Comparison of ENCODE assay signal across 8 mouse cellular contexts in the genomic region with DNA sequence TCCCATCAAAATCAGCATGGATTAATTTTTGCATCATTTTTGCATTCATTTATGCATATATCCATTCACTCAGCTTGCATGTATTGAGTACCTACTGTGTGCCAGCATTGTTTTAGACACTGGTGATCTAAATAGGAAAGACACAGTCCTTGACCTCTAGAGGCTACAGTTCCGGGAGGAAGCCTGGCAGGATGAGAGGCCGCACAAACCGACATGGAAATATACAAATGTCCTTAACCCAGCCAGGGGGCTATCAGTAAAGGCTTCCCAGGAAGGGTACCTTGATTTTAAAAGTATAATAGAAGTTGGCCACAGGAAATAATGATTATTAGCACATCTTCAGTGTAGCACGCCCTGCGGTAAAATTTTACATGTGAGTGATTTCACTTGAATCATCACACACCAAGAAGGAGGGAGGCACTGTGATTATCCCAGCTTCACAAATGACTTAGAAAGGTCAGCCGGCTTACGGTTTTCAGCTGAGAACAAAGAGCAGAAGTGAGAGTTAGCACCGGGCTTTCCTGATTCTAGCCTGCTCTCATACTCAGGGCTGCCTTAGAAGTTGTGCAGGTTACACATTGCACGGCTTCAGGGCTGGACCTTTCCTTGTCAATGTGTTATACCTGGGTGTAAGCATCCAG. TPM values are rescaled to one million over a fixed set of nuclear protein-coding genes. Genes with fewer than 3 reads are reported as not detected.
A peak's percentile ranks its signal among the peaks of the same experiment; 100 is the strongest.
DNase-seq lines count a peak whose midpoint lies in the region; ATAC-seq lines count a peak whose summit lies in the region.

No protein-coding gene starts in this region.

- H3K4me1 ChIP-seq in liver, embryonic 11.5 days (replicated peaks; ENCODE audit: control insufficient read depth, insufficient read depth, low read length) = peaks cover 16% of the 10 kb centered on the region
- H3K4me1 ChIP-seq in hindbrain, embryonic 11.5 days (replicated peaks; ENCODE audit: control insufficient read depth, insufficient read depth, low read length) = peaks cover 6% of the 10 kb centered on the region

- 55% methylated on average over 9 of the region's 9 CpGs for WGBS in liver, embryonic 11.5 days
- WGBS in hindbrain, embryonic 11.5 days = 43% methylated on average over 9 of the region's 9 CpGs

- no peak for DNase-seq in liver, embryonic 11.5 days (ENCODE audit: low spot score)
- no peak for DNase-seq in liver
- DNase-seq in embryo, embryonic 9.5 days (ENCODE audit: extremely low spot score) = peak; percentile 37
- DNase-seq in hindbrain, embryonic 11.5 days (ENCODE audit: low spot score) = peak; percentile 35
- no peak for DNase-seq in right cerebral cortex, postnatal 14 days
- no peak for DNase-seq in frontal cortex, postnatal 36 days (ENCODE audit: low spot score in 2 of 2)
- DNase-seq in frontal cortex, postnatal 25 days (ENCODE audit: low spot score in 2 of 2) = no peak

- ATAC-seq in liver, embryonic 11.5 days (replicated peaks; ENCODE audit: low FRiP score) = no peak
- no peak for ATAC-seq in hindbrain, embryonic 11.5 days (ENCODE audit: low FRiP score)
- 0 out of 2 replicates have a peak, but pooled peaks have one; percentile 24 for ATAC-seq in monocyte, adult 5-6 weeks (replicated peaks; ENCODE audit: insufficient number of reproducible peaks, low FRiP score, low TSS enrichment, poor library complexity, severe bottlenecking)

- no peaks in the 10 kb centered on the region for H3K27me3 ChIP-seq in liver, embryonic 11.5 days (replicated peaks; ENCODE audit: control insufficient read depth, insufficient read depth, low read length)
- no peaks in the 10 kb centered on the region for H3K27me3 ChIP-seq in hindbrain, embryonic 11.5 days (ENCODE audit: control insufficient read depth, insufficient read depth, low read length)

- H3K9ac ChIP-seq in liver, embryonic 11.5 days (ENCODE audit: low read depth, low read length) = no peak overlapping the region
- H3K9ac ChIP-seq in hindbrain, embryonic 11.5 days (ENCODE audit: low read depth, low read length) = no peak overlapping the region; the same call in 1 of the 2 replicates

- no peak overlapping the region for H3K4me2 ChIP-seq in liver, embryonic 11.5 days
- H3K4me2 ChIP-seq in hindbrain, embryonic 11.5 days (replicated peaks; ENCODE audit: low read depth, low read length) = no peak overlapping the region

- no peaks in the 10 kb centered on the region for H3K9me3 ChIP-seq in liver, embryonic 11.5 days (ENCODE audit: control insufficient read depth, low read length)
- H3K9me3 ChIP-seq in hindbrain, embryonic 11.5 days (ENCODE audit: control insufficient read depth, low read length) = no peaks in the 10 kb centered on the region

- H3K4me3 ChIP-seq in liver, embryonic 11.5 days (ENCODE audit: low read depth, low read length) = no peak overlapping the region
- H3K4me3 ChIP-seq in hindbrain, embryonic 11.5 days (ENCODE audit: low read depth, low read length) = no peak overlapping the region

- H3K36me3 ChIP-seq in liver, embryonic 11.5 days (ENCODE audit: control insufficient read depth, insufficient read depth, low read length) = no peaks in the 10 kb centered on the region
- H3K36me3 ChIP-seq in hindbrain, embryonic 11.5 days (ENCODE audit: control insufficient read depth, insufficient read depth, low read length) = no peaks in the 10 kb centered on the region

- peak overlapping the region; percentile 68; the same call in 1 of the 2 replicates for H3K27ac ChIP-seq in liver, embryonic 11.5 days (ENCODE audit: low read depth, low read length)
- peak overlapping the region; percentile 51 for H3K27ac ChIP-seq in hindbrain, embryonic 11.5 days (ENCODE audit: low read depth, low read length)

RNA-seq across cellular contexts. Expression of gene Gm9964, which starts 11.0 kb away (rescaled TPM):
- not detected in 2 replicates for polyA plus RNA-seq in liver, embryonic 11.5 days (2014; fragmentation: Nextera tagmentation; extraction: Ambion mirVana)
- polyA plus RNA-seq in hindbrain, embryonic 11.5 days (2014; fragmentation: Nextera tagmentation; extraction: Ambion mirVana) = not detected in 2 replicates
- not detected in 3 replicates for total RNA-seq in monocyte, adult 5-6 weeks (2017)

RNA-seq across cellular contexts. Expression of gene Nf1, which starts 31.8 kb away (rescaled TPM):
- 4.9 TPM in 2 replicates for polyA plus RNA-seq in liver, embryonic 11.5 days (2014; fragmentation: Nextera tagmentation; extraction: Ambion mirVana)
- polyA plus RNA-seq in hindbrain, embryonic 11.5 days (2014; fragmentation: Nextera tagmentation; extraction: Ambion mirVana) = 10.1 and 14.9 TPM in 2 replicates
- 13.7 to 20.7 TPM (median 16.1 TPM) in 3 replicates for total RNA-seq in monocyte, adult 5-6 weeks (2017)

RNA-seq across cellular contexts. Expression of gene Wsb1, which starts 53.2 kb away (rescaled TPM):
- polyA plus RNA-seq in liver, embryonic 11.5 days (2014; fragmentation: Nextera tagmentation; extraction: Ambion mirVana) = 114 and 123 TPM in 2 replicates
- polyA plus RNA-seq in hindbrain, embryonic 11.5 days (2014; fragmentation: Nextera tagmentation; extraction: Ambion mirVana) = 469 and 501 TPM in 2 replicates
- total RNA-seq in monocyte, adult 5-6 weeks (2017) = 274 to 316 TPM (median 277 TPM) in 3 replicates

Comparison
In these comparisons a context has a peak if more than half of its experiments do, and no peak if none do; other contexts are left out.
1. DNase-seq: peak in embryo, embryonic 9.5 days (single experiment) and hindbrain, embryonic 11.5 days (single experiment); none in liver, embryonic 11.5 days (single experiment), liver (single experiment), right cerebral cortex, postnatal 14 days (single experiment), frontal cortex, postnatal 36 days (0 of 2) and frontal cortex, postnatal 25 days (0 of 2).